Comparison of ENCODE assay signal across 22 mouse cellular contexts in the genomic region with DNA sequence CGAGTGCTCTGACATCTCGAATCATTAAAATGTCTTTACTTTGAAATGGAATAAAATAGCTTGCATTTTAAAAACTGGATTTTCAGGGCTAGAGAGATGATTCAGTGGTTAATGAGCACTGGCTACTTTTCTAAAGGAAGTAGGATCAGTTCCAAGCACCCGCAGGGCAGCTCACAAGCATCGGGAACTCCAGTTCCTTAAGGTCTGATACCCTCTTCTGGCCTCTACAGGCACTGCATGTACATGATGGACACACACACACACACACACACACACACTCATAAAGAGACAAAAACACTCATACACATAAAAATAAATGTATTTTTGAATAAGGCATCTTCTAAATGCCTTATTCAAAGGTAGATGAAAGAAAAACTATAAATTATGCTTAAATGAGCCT. TPM values are rescaled to one million over a fixed set of nuclear protein-coding genes. Genes with fewer than 3 reads are reported as not detected.
DNase-seq lines count a peak whose midpoint lies in the region; ATAC-seq and TF ChIP-seq lines count a peak whose summit lies in the region.
"Had no signal": no experiment of that assay in that cellular context is flagged by ENCODE, and none has a peak within 500 bp of the region (broad histone marks: within the 10 kb centered on the region; RNA-seq: fewer than 3 reads in every experiment).

No protein-coding gene starts in this region.

- no peak for ATAC-seq in midbrain, postnatal 0 days (ENCODE audit: low FRiP score)
- ATAC-seq: activated CD4-positive, CD25-positive, alpha-beta regulatory T cell, adult 4 months; CD4-positive, CD25-positive, alpha-beta regulatory T cell, adult 4 months; forebrain, embryonic 13.5 days; forebrain, embryonic 15.5 days; forebrain, postnatal 0 days; Patski had no signal

- TF ChIP-seq CTCF in midbrain, postnatal 0 days (IDR thresholded peaks at IDR 0.05), result peak; percentile 14; the same call in 1 of the 2 replicates

- H3K9me3 ChIP-seq in midbrain, postnatal 0 days (ENCODE audit: low read length), result no peaks in the 10 kb centered on the region
- no peaks in the 10 kb centered on the region for H3K9me3 ChIP-seq in midbrain, embryonic 10.5 days (replicated peaks)
- H3K9me3 ChIP-seq: embryonic facial prominence, embryonic 10.5 days; embryonic facial prominence, embryonic 12.5 days; forebrain, embryonic 13.5 days had no signal

- DNase-seq in cerebellum, adult 9-10 months, result peak; percentile 25
- no peak for DNase-seq in cerebellum, adult 9-11 months
- DNase-seq in midbrain, postnatal 0 days (ENCODE audit: low spot score), result no peak
- DNase-seq in midbrain, embryonic 10.5 days (ENCODE audit: low spot score), result no peak
- DNase-seq in R1 (ENCODE audit: low read depth, low spot score), result peak; percentile 72
- DNase-seq in thymus, postnatal 14 days, result no peak
- DNase-seq in right cerebral cortex, postnatal 10 days (ENCODE audit: low spot score in 2 of 2), result no peak
- DNase-seq: adrenal gland, adult 8-10 months; adrenal gland, postnatal 14 days; adrenal gland, postnatal 36 days; cerebellum, adult 18-20 months; cerebellum, adult 8-10 months; forebrain, postnatal 0 days had no signal

- no peaks in the 10 kb centered on the region for H3K36me3 ChIP-seq in midbrain, postnatal 0 days (ENCODE audit: insufficient read depth, low read length)
- no peaks in the 10 kb centered on the region for H3K36me3 ChIP-seq in midbrain, embryonic 10.5 days
- H3K36me3 ChIP-seq: embryonic facial prominence, embryonic 10.5 days; embryonic facial prominence, embryonic 12.5 days; forebrain, embryonic 15.5 days; G1E had no signal

- 93% methylated on average over 4 of the region's 4 CpGs for WGBS in midbrain, postnatal 0 days
- 95% methylated on average over 4 of the region's 4 CpGs for WGBS in midbrain, embryonic 10.5 days

- no peak overlapping the region for H3K4me3 ChIP-seq in midbrain, postnatal 0 days (ENCODE audit: low read depth, low read length)
- no peak overlapping the region for H3K4me3 ChIP-seq in midbrain, embryonic 10.5 days
- H3K4me3 ChIP-seq: embryonic facial prominence, embryonic 10.5 days; embryonic facial prominence, embryonic 12.5 days; forebrain, embryonic 13.5 days; forebrain, embryonic 15.5 days had no signal

- H3K9ac ChIP-seq in midbrain, postnatal 0 days (replicated peaks; ENCODE audit: low read length, poor library complexity, severe bottlenecking), result no peak overlapping the region
- H3K9ac ChIP-seq: embryonic facial prominence, embryonic 12.5 days; forebrain, embryonic 13.5 days; forebrain, embryonic 15.5 days; forebrain, postnatal 0 days had no signal

- no peaks in the 10 kb centered on the region for H3K27me3 ChIP-seq in midbrain, postnatal 0 days (ENCODE audit: insufficient read depth, low read length)
- H3K27me3 ChIP-seq in midbrain, embryonic 10.5 days (ENCODE audit: low read depth, poor library complexity, severe bottlenecking), result peaks cover 21% of the 10 kb centered on the region
- H3K27me3 ChIP-seq: CH12.LX; embryonic facial prominence, embryonic 12.5 days; forebrain, embryonic 13.5 days; forebrain, embryonic 15.5 days; Patski had no signal

- no peak overlapping the region for H3K4me2 ChIP-seq in midbrain, postnatal 0 days (ENCODE audit: low read depth, low read length, poor library complexity, severe bottlenecking)
- H3K4me2 ChIP-seq: embryonic facial prominence, embryonic 12.5 days; forebrain, embryonic 13.5 days; forebrain, embryonic 15.5 days had no signal

- no peak overlapping the region for H3K27ac ChIP-seq in midbrain, postnatal 0 days (ENCODE audit: low read depth, low read length)
- H3K27ac ChIP-seq in midbrain, embryonic 10.5 days (replicated peaks), result no peak overlapping the region
- H3K27ac ChIP-seq: embryonic facial prominence, embryonic 10.5 days; embryonic facial prominence, embryonic 12.5 days; forebrain, embryonic 13.5 days; forebrain, embryonic 15.5 days had no signal

- 0 out of 2 replicates have a peak, but pooled peaks cover 4% of the 10 kb centered on the region for H3K4me1 ChIP-seq in midbrain, postnatal 0 days (ENCODE audit: insufficient read depth, low read length)
- peaks cover 15% of the 10 kb centered on the region for H3K4me1 ChIP-seq in midbrain, embryonic 10.5 days

RNA-seq across cellular contexts. Expression of a gene that starts 51.0 kb away (rescaled TPM):
- 36.8 and 37.9 TPM in 2 replicates for total RNA-seq in midbrain, postnatal 0 days (2014; rRNA removed)
- polyA plus RNA-seq in midbrain, postnatal 0 days (2015; fragmentation: Nextera tagmentation; extraction: Ambion mirVana), result 17.9 and 21.2 TPM in 2 replicates
- 2.0 and 3.3 TPM in 2 replicates for polyA plus RNA-seq in midbrain, embryonic 10.5 days (2016; fragmentation: Nextera tagmentation; extraction: Ambion mirVana)
- total RNA-seq: CH12.LX had no signal
- polyA plus RNA-seq: CD4-positive, CD25-positive, alpha-beta regulatory T cell, adult 4 months; G1E; Patski had no signal

Comparison
In these comparisons a context has a peak if more than half of its experiments do, and no peak if none do; other contexts are left out.
1. DNase-seq: peak in cerebellum, adult 9-10 months (single experiment) and R1 (single experiment); none in cerebellum, adult 9-11 months (single experiment), midbrain, postnatal 0 days (single experiment), midbrain, embryonic 10.5 days (single experiment), thymus, postnatal 14 days (single experiment) and right cerebral cortex, postnatal 10 days (0 of 2).